Mouse (Mus musculus) heart, adult 2 months (tissue): ENCODE measurements around the gene Setd1b. TPM values are rescaled to one million over a fixed set of nuclear protein-coding genes. Genes with fewer than 3 reads are reported as not detected.

ENCODE experiments used
- DNase-seq, 2 experiments: peaks; one replicate each; pipeline ENCODE4 v3.0.0; 2021
- H3K27ac ChIP-seq: fragments of 200-600 bp; 2 replicates; pipeline ENCODE4 v1.8.1; 2022
- H3K27me3 ChIP-seq: fragments of 200-500 bp; 2 replicates; pipeline ENCODE4 v1.6.1; 2012; ENCODE audit warnings: mild to moderate bottlenecking, low read length, inconsistent platforms, mixed read lengths; ENCODE audit not compliant: control insufficient read depth, insufficient read depth
- H3K36me3 ChIP-seq: fragments of 200-500 bp; 2 replicates; pipeline ENCODE4 v1.6.1; 2012; ENCODE audit warnings: low read length, inconsistent platforms; ENCODE audit not compliant: control insufficient read depth, insufficient read depth
- H3K4me1 ChIP-seq: fragments of 200-500 bp; 2 replicates; pipeline ENCODE4 v1.6.1; 2011; ENCODE audit warnings: low read length; ENCODE audit not compliant: control insufficient read depth, insufficient read depth
- H3K4me3 ChIP-seq: fragments of 200-600 bp; 2 replicates; pipeline ENCODE4 v1.8.1; 2022
- H3K79me2 ChIP-seq: fragments of 200-500 bp; replicated peaks from 2 replicates; pipeline ENCODE4 v1.6.1; 2012; ENCODE audit warnings: mild to moderate bottlenecking, inconsistent platforms, low read length, moderate library complexity, mixed read lengths; ENCODE audit not compliant: control insufficient read depth, insufficient read depth
- H3K9ac ChIP-seq: fragments of 200-500 bp; 2 replicates; pipeline ENCODE4 v1.6.1; 2012; ENCODE audit warnings: low read depth, mild to moderate bottlenecking, control low read depth, inconsistent platforms, low read length, mixed read lengths
- CTCF ChIP-seq: fragments of 200-600 bp; IDR thresholded peaks from 2 replicates; pipeline ENCODE4 v1.8.1; 2022; ENCODE audit warnings: antibody characterized with exemption, mild to moderate bottlenecking, moderate library complexity
- EP300 ChIP-seq: fragments of 200-500 bp; IDR thresholded peaks from 2 replicates; pipeline ENCODE4 v1.6.1; 2011; ENCODE audit warnings: low read depth, low read length, control low read depth; ENCODE audit not compliant: insufficient read depth
- POLR2A ChIP-seq: fragments of 200-500 bp; IDR thresholded peaks from 2 replicates; pipeline ENCODE4 v1.6.1; 2011; ENCODE audit warnings: mild to moderate bottlenecking, low read depth, low read length, control low read depth; ENCODE audit not compliant: insufficient read depth
- WGBS: fragments of 180-500 bp; shearing (Covaris S2); methylation state at CpG from one replicate; pipeline ENCODE4 v1.1.7; 2018; 5-methylcytosine and 5-hydroxymethylcytosine counted together
- intact Hi-C: fragments of 180-260 bp; cut with DNase I; formaldehyde crosslinking; loops from one replicate; pipeline ENCODE4 v1.15.1; 2025
- polyA plus RNA-seq: library from polyadenylated mRNA; depleted of rRNA; stranded (reverse); fragments of >200 nt; gene quantifications from 2 replicates; pipeline ENCODE4 v1.2.3, GENCODE M21; 2012
- total RNA-seq, 2 experiments: library from RNA; stranded (reverse); gene quantifications; 2 replicates each; pipeline ENCODE4 v1.2.3; 2021

Setd1b gene
- total and polyA plus RNA-seq, 3 experiments, result 7.4 to 19.4 (median 12.9) TPM

- peak overlapping the region; percentile 100 for H3K27ac ChIP-seq
- H3K4me3 ChIP-seq, result no peak overlapping the region
- no peak overlapping the region for H3K9ac ChIP-seq
- TF ChIP-seq CTCF, result no peak
- TF ChIP-seq EP300, result no peak
- no peak for TF ChIP-seq POLR2A
- H3K27me3 ChIP-seq, result no peaks in the 10 kb centered on the region
- peaks cover 15% of the 10 kb centered on the region for H3K36me3 ChIP-seq
- peaks cover 20% of the 10 kb centered on the region for H3K4me1 ChIP-seq
- DNase-seq, result no peak
- H3K79me2 ChIP-seq, result no peaks in the 10 kb centered on the region
- 25% methylated on average over 7 of the region's 7 CpGs for WGBS
- intact Hi-C loops, result loop anchor here (1.0 kb wide), 4 partner anchors 9 to 69 kb away; partner anchors contain the start of gene Setd1b
Measured at GRCm38 (mm10) chr5:123133784-123134143, 8.2 kb upstream of the Setd1b start.

GRCm38 (mm10) chr5:123134186-123134874 is 7.7 kb upstream of the Setd1b start:
- WGBS, result 10% methylated on average over 13 of the region's 13 CpGs
- DNase-seq, result peak; percentile 77 to 88
- Histone ChIP-seq H3K27ac (peak overlapping the region; percentile 100), H3K4me3 (peak overlapping the region; percentile 36), H3K27me3 (no peaks in the 10 kb centered on the region), H3K79me2 (no peaks in the 10 kb centered on the region), H3K4me1 (peaks cover 20% of the 10 kb centered on the region), H3K9ac (peak overlapping the region; percentile 11; the same call in 1 of the 2 replicates), H3K36me3 (peaks cover 15% of the 10 kb centered on the region)
- intact Hi-C loops, result loop anchor here (1.0 kb wide), 1 partner anchor 8 kb away; the partner anchor contains the start of gene Setd1b
- TF ChIP-seq POLR2A (0 out of 2 replicates have a peak, but pooled peaks have one; percentile 40), EP300 (peak; percentile 84), CTCF (no peak)

- 17% methylated on average over 8 of the region's 8 CpGs for WGBS
- H3K27me3 ChIP-seq, result no peaks in the 10 kb centered on the region
- H3K9ac ChIP-seq, result peak overlapping the region; percentile 7
- peaks cover 15% of the 10 kb centered on the region for H3K36me3 ChIP-seq
- H3K27ac ChIP-seq, result peak overlapping the region; percentile 100
- H3K79me2 ChIP-seq, result no peaks in the 10 kb centered on the region
- H3K4me1 ChIP-seq, result peaks cover 20% of the 10 kb centered on the region
- H3K4me3 ChIP-seq, result peak overlapping the region; percentile 36
- DNase-seq, result no peak
- TF ChIP-seq CTCF, result no peak
- intact Hi-C loops, result loop anchor here (1.0 kb wide), 1 partner anchor 7 kb away; the partner anchor contains the start of gene Setd1b
Measured at GRCm38 (mm10) chr5:123134875-123135382, 7.1 kb upstream of the Setd1b start.

GRCm38 (mm10) chr5:123135471-123136360 is 6.3 kb upstream of the Setd1b start:
- WGBS, result 2% methylated on average over 30 of the region's 30 CpGs
- Histone ChIP-seq H3K4me3 (peak overlapping the region; percentile 61), H3K79me2 (no peaks in the 10 kb centered on the region), H3K4me1 (peaks cover 20% of the 10 kb centered on the region), H3K9ac (peak overlapping the region; percentile 76), H3K27me3 (no peaks in the 10 kb centered on the region), H3K27ac (peak overlapping the region; percentile 100), H3K36me3 (peaks cover 15% of the 10 kb centered on the region)
- TF ChIP-seq CTCF (peak; percentile 57), POLR2A (peak; percentile 86), EP300 (peak; percentile 76)
- intact Hi-C loops, result no loop called here
- peak; percentile 93 to 96 for DNase-seq

- Histone ChIP-seq H3K9ac (peak overlapping the region; percentile 76), H3K4me1 (peaks cover 20% of the 10 kb centered on the region), H3K79me2 (no peaks in the 10 kb centered on the region), H3K27me3 (no peaks in the 10 kb centered on the region), H3K27ac (peak overlapping the region; percentile 100), H3K4me3 (peak overlapping the region; percentile 61), H3K36me3 (peaks cover 15% of the 10 kb centered on the region)
- TF ChIP-seq EP300, result peak; percentile 68; the same call in 1 of the 2 replicates
- no peak for TF ChIP-seq CTCF
- peak; percentile 90 for TF ChIP-seq POLR2A
- intact Hi-C loops, result no loop called here
- peak; percentile 94 to 97 for DNase-seq
- 0% methylated on average over 13 of the region's 13 CpGs for WGBS
Measured at GRCm38 (mm10) chr5:123136361-123137043, 5.5 kb upstream of the Setd1b start.
